Mouse (Mus musculus) gonadal fat pad, adult 2 months (tissue): ENCODE data around the gene Gm21900. TPM values are rescaled to one million over a fixed set of nuclear protein-coding genes. Genes with fewer than 3 reads are reported as not detected.
"Not testable (repeated sequence)": the region's sequence is repeated elsewhere in the genome, so short reads cannot be mapped to it uniquely, and the experiment has no call there.

ENCODE experiments used
- DNase-seq: peaks from one replicate; pipeline ENCODE4 v3.0.0-alpha.2; 2012; ENCODE audit warnings: low read depth
- polyA plus RNA-seq: library from polyadenylated mRNA; depleted of rRNA; stranded (reverse); fragments of >200 nt; gene quantifications from 2 replicates; pipeline ENCODE4 v1.2.3, GENCODE M21; 2012; rRNA removed

The Gm21900 gene
- not detected in 2 replicates for polyA plus RNA-seq

DNA sequence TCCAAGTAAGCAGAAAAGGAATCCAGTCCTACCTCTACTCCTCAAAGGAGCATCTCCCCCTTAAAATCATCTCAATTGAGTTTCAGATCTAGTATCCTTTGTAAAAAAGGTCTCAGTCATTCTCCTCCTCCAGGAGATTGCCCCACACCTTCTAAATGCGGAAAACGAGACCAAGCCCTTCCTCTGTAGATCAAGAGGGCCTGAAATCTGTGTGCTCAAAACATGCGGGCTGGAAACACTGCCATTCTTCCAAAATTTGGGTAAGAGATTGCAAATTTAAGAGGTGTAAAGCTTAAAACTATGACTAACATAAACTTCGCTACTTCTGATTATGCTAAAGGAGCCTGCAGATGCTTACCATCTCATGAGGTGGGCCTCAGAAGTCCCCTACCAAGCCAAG lies at the start of gene Gm21900:
TSS of gene Gm21900 (plus strand) at position 301 of the 400 bp plus-strand sequence.
- not testable (repeated sequence) for DNase-seq

- DNase-seq, result not testable (repeated sequence)
These were observed 27.4 kb downstream of the Gm21900 start for GRCm38 (mm10) chrY:10643516-10643915.

Other genes with a start within 250 kb of the Gm21900 start
- not detected in 2 replicates for gene Gm28510, start 203.6 kb upstream of the Gm21900 start, polyA plus RNA-seq
- not detected in 2 replicates for gene Gm20737, start 80.3 kb upstream of the Gm21900 start, polyA plus RNA-seq
- gene Gm21775, start 62.9 kb upstream of the Gm21900 start, polyA plus RNA-seq, result not detected in 2 replicates
- not detected in 2 replicates for gene Gm20777, start 136.1 kb downstream of the Gm21900 start, polyA plus RNA-seq